Mouse (Mus musculus): Measurements from ENCODE around the gene Hist1h2bm. TPM values are rescaled to one million over a fixed set of nuclear protein-coding genes. Genes with fewer than 3 reads are reported as not detected.

Hist1h2bm gene
- 7.8 to 14.0 TPM (median 11.2 TPM) in 4 replicates for total RNA-seq (2023)

DNA sequence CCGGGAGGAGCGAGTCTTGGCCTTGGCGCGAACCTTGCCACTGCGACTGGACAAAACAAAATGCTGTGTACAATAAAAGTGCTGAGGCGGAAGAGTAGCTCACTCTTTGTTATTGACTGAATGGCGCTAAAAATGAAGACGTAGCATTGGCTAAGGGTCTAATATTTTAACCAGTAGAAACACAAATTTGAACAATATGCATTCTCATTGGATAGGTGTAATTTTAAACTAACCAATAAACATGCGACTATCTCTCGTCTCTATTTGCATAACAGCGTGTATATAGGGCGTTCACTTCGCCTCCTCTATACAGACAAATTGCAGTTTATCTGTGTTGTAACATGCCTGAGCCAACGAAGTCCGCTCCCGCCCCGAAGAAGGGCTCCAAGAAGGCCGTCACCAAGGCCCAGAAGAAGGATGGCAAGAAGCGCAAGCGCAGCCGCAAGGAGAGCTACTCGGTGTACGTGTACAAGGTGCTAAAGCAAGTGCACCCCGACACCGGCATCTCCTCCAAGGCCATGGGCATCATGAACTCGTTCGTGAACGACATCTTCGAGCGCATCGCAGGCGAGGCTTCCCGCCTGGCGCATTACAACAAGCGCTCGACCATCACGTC, at the start of gene Hist1h2bm:
TSS of gene Hist1h2bm (plus strand) at position 288 of the 616 bp plus-strand sequence.

DNA sequence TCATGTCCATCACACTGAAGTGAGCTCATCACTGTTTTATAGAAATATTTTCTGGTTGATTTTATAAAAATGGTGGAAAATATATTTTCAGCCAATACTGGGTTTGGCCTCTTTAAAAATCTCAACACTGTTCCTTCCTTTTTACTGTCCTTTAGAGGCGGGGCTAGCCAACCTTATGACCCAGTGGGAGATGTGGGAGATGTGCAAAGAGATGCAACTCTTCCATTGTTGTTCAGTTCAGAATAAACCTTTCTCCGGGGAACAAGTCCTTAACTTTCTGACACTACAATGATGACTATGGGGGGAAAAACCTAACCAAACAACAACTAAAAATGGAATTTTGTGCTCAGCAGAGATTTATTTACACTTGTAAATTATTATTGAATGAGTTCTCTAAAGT, 44.5 kb upstream of the Hist1h2bm start, which contains the start of gene Olfr1360:
TSS of gene Olfr1360 (minus strand) at position 101 of the 400 bp plus-strand sequence.

DNA sequence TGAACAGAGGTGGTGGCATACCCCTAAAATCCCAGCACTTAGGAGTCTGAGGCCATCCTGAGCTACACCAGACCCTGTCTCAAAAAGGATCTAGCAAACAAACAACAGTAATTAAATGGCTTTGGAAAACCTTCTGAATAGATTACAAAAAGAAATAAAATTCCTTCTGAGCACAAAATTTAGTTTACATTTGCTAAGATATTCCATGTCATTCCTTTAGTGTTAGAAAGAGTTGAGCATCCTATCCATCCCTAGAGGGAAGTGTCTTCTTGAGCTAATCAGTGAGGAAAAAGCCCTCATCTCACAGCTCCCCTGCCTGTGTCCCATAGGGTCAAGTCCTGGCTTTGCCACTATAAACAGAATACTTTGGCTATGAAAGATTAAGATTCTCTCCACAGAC, 24.0 kb upstream of the Hist1h2bm start, which contains the start of gene Olfr1359:
TSS of gene Olfr1359 (plus strand) at position 301 of the 400 bp plus-strand sequence.

DNA sequence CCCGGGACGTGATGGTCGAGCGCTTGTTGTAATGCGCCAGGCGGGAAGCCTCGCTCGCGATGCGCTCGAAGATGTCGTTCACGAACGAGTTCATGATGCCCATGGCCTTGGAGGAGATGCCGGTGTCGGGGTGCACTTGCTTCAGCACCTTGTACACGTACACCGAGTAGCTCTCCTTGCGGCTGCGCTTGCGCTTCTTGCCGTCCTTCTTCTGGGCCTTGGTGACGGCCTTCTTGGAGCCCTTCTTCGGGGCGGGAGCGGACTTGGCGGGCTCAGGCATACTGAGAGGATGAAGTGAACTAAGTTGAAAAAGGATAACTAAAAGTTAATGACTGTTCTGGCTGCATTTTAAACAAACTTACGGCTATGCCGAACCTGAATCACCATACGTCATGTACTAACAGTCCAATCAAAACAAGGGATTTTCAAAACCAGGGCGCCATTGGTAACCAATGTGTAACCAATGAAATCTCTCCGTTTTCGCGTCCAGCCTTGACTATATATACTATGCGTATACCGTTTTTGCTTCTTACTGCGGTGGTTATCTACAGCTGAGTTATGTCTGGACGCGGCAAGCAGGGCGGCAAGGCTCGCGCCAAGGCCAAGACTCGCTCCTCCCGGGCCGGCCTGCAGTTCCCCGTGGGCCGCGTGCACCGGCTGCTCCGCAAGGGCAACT, 5.8 kb upstream of the Hist1h2bm start, which contains the start of the genes Hist1h2bl and Hist1h2ai:
TSS of gene Hist1h2bl (minus strand) at position 280 of the 676 bp plus-strand sequence.
TSS of gene Hist1h2ai (plus strand) at position 559 of the 676 bp plus-strand sequence.

DNA sequence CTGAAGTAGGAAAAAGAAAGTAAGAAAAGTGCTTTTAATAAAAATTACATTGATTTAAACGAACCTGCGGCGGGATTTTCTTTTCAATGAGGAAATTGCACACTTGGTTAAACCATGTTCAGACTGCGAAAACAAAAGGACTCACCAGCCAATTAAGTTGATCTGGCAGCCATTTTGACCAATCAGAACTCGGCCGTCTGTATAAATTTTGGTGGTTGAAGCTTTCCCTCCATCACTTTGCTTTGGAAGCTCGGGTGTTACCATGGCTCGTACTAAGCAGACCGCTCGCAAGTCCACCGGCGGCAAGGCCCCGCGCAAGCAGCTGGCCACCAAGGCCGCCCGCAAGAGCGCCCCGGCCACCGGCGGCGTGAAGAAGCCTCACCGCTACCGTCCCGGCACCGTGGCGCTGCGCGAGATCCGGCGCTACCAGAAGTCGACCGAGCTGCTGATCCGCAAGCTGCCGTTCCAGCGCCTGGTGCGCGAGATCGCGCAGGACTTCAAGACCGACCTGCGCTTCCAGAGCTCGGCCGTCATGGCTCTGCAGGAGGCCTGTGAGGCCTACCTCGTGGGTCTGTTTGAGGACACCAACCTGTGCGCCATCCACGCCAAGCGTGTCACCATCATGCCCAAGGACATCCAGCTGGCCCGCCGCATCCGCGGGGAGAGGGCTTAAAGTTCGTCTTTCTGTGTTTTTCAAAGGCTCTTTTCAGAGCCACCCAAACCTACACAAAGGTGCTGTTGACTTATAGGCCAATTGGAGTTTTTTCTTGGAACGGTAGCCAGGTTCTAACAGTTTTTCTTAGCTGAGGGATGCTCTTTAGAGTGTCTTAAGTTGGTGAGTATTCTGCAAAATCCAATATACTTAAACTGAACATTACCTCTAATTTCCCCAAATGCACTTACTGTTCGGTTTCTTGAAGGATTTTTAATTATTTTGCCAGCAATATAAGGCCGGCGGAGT, 4.2 kb upstream of the Hist1h2bm start, which contains the start of gene Hist1h3h:
TSS of gene Hist1h3h (plus strand) at position 263 of the 961 bp plus-strand sequence.

DNA sequence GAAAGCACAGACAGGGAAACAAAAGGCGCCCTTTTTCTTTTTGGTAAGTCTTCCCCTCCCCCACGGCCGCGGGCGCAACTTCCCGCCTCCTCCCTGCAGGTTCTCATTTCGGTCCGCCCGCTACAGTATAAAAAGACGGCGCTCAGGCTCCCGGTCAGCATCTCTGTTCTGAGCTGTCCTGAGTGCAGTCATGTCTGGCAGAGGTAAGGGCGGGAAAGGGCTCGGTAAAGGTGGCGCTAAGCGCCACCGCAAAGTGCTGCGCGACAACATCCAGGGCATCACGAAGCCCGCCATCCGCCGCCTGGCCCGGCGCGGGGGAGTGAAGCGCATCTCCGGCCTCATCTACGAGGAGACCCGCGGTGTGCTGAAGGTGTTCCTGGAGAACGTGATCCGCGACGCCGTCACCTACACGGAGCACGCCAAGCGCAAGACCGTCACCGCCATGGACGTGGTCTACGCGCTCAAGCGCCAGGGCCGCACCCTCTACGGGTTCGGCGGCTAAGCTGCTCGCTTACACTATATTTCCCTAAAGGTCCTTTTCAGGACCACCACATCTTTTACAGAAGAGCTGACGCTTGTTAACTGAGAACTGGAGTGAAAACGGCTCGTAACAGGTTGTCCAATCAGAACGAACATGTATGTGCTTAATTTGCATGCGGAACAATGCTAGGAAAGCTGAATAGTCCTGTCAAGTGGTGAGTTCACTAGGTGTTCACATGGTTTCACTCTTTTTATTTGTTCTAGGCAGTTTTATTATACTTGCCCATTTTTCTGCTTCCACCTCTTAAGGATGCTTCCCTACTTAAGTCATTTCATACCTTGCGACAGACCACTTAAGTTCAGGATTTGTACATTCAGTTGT, 13.3 kb downstream of the Hist1h2bm start, which contains the start of gene Hist1h4j:
TSS of gene Hist1h4j (plus strand) at position 159 of the 862 bp plus-strand sequence.

DNA sequence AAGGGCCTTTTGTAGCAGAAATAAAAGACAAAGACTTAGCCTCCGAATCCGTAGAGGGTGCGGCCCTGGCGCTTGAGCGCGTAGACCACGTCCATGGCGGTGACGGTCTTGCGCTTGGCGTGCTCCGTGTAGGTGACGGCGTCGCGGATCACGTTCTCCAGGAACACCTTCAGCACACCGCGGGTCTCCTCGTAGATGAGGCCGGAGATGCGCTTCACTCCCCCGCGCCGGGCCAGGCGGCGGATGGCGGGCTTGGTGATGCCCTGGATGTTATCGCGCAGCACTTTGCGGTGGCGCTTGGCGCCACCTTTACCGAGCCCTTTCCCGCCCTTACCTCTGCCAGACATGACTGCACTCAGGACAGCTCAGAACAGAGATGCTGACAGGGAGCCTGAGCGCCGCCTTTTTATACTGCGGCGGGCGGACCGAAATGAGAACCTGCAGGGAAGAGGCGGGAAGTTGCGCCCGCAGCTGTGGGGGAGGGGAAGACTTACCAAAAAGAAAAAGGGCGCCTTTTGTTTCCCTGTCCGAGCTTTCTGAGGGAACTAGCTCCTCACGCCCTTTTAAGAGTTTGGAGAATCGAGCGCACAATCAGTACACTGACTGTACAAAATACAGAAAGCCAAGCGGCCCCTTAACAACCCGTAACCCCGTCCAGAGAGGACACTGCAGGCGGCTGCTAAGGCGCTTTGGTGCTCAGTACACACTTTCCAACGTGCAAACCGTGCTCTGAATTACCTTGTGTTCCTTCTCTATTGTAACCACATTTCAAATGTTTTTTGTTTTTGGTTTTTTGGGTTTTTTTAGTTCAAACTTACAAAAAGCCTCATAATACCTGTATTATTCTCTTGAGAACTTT, 28.5 kb downstream of the Hist1h2bm start, which contains the start of gene Hist1h4k:
TSS of gene Hist1h4k (minus strand) at position 347 of the 859 bp plus-strand sequence.

DNA sequence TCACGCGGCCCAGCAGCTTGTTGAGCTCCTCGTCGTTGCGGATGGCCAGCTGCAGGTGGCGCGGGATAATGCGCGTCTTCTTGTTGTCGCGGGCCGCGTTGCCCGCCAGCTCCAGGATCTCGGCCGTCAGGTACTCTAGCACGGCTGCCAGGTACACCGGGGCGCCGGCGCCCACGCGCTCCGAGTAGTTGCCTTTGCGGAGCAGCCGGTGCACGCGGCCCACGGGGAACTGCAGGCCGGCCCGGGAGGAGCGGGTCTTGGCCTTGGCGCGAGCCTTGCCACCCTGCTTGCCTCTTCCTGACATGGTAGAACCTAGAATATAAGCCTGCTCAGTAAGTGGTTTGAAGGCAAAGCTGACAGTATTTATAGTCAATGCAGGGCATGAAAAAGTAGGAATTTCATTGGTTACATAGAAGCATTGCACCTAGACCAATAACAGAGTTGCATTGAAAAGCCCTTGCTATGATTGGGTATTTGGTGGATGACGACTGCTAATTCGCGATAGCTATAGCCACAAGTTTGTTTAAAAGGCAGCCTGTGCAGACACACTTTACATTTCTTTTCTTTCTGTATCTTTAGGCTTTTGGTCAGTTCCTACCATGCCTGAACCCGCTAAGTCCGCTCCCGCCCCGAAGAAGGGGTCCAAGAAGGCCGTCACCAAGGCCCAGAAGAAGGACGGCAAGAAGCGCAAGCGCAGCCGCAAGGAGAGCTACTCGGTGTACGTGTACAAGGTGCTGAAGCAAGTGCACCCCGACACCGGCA, 31.9 kb downstream of the Hist1h2bm start, which contains the start of the genes Hist1h2ak and Hist1h2bn:
TSS of gene Hist1h2ak (minus strand) at position 304 of the 762 bp plus-strand sequence.
TSS of gene Hist1h2bn (plus strand) at position 600 of the 762 bp plus-strand sequence.

Other genes starting within 250 kb of the Hist1h2bm start
- gene Zkscan4, start 243.1 kb upstream of the Hist1h2bm start, total RNA-seq (2023), result not detected in 4 replicates
- gene Gm10065, start 242.6 kb upstream of the Hist1h2bm start, total RNA-seq (2023), result not detected in 4 replicates
- gene AK157302, start 226.8 kb upstream of the Hist1h2bm start, total RNA-seq (2023), result 6.7 to 8.4 TPM (median 7.2 TPM) in 4 replicates
- gene Gm11273, start 220.6 kb upstream of the Hist1h2bm start, total RNA-seq (2023), result 10.4 to 24.0 TPM (median 18.4 TPM) in 4 replicates
- 7.7 to 11.4 TPM (median 10.3 TPM) in 4 replicates for gene Zkscan8, start 190.9 kb upstream of the Hist1h2bm start, total RNA-seq (2023)
- gene Olfr1366, start 179.2 kb upstream of the Hist1h2bm start, total RNA-seq (2023), result not detected in 4 replicates
- gene Olfr1535, start 162.2 kb upstream of the Hist1h2bm start, total RNA-seq (2023), result not detected in 4 replicates
- gene Olfr1364, start 140.3 kb upstream of the Hist1h2bm start, total RNA-seq (2023), result not detected in 4 replicates
- gene Olfr1362, start 108.0 kb upstream of the Hist1h2bm start, total RNA-seq (2023), result not detected in 4 replicates
- gene Olfr11, start 79.5 kb upstream of the Hist1h2bm start, total RNA-seq (2023), result not detected in 4 replicates
- gene Olfr1361, start 58.7 kb upstream of the Hist1h2bm start, total RNA-seq (2023), result not detected in 4 replicates
- not detected in 4 replicates for gene Olfr1360, start 44.6 kb upstream of the Hist1h2bm start, total RNA-seq (2023)
- gene Olfr1359, start 23.9 kb upstream of the Hist1h2bm start, total RNA-seq (2023), result not detected in 4 replicates
- gene Hist1h2bl, start 5.9 kb upstream of the Hist1h2bm start, total RNA-seq (2023), result 60.5 to 95.6 TPM (median 91.5 TPM) in 4 replicates
- 86.2 to 128 TPM (median 105 TPM) in 4 replicates for gene Hist1h2ai, start 5.6 kb upstream of the Hist1h2bm start, total RNA-seq (2023)
- 124 to 146 TPM (median 132 TPM) in 4 replicates for gene Hist1h3h, start 4.4 kb upstream of the Hist1h2bm start, total RNA-seq (2023)
- gene Hist1h4j, start 13.0 kb downstream of the Hist1h2bm start, total RNA-seq (2023), result 13.5 to 16.8 TPM (median 15.9 TPM) in 4 replicates
- gene Hist1h4k, start 28.5 kb downstream of the Hist1h2bm start, total RNA-seq (2023), result 235 to 385 TPM (median 353 TPM) in 4 replicates
- gene Hist1h2ak, start 31.8 kb downstream of the Hist1h2bm start, total RNA-seq (2023), result 33.5 to 52.3 TPM (median 43.6 TPM) in 4 replicates
- gene Hist1h2bn, start 32.1 kb downstream of the Hist1h2bm start, total RNA-seq (2023), result 76.0 to 118 TPM (median 87.0 TPM) in 4 replicates
- gene Hist1h1b, start 58.6 kb downstream of the Hist1h2bm start, total RNA-seq (2023), result 55.1 to 70.5 TPM (median 62.8 TPM) in 4 replicates
- gene Hist1h3i, start 61.3 kb downstream of the Hist1h2bm start, total RNA-seq (2023), result 183 to 227 TPM (median 189 TPM) in 4 replicates
- gene Hist1h2an, start 65.2 kb downstream of the Hist1h2bm start, total RNA-seq (2023), result 30.2 to 44.7 TPM (median 33.5 TPM) in 4 replicates
- 32.1 to 51.1 TPM (median 41.4 TPM) in 4 replicates for gene Hist1h2bp, start 65.4 kb downstream of the Hist1h2bm start, total RNA-seq (2023)
- 160 to 195 TPM (median 178 TPM) in 4 replicates for gene Hist1h2bq, start 88.2 kb downstream of the Hist1h2bm start, total RNA-seq (2023)
- gene Hist1h2ao, start 88.4 kb downstream of the Hist1h2bm start, total RNA-seq (2023), result 204 to 263 TPM (median 252 TPM) in 4 replicates
- gene Hist1h4m, start 89.7 kb downstream of the Hist1h2bm start, total RNA-seq (2023), result 296 to 419 TPM (median 357 TPM) in 4 replicates
- 56.0 to 117 TPM (median 97.2 TPM) in 4 replicates for gene Hist1h4n, start 110.2 kb downstream of the Hist1h2bm start, total RNA-seq (2023)
- 44.1 to 82.7 TPM (median 54.3 TPM) in 4 replicates for gene Hist1h2ap, start 111.5 kb downstream of the Hist1h2bm start, total RNA-seq (2023)
- gene Hist1h2br, start 111.7 kb downstream of the Hist1h2bm start, total RNA-seq (2023), result 158 to 191 TPM (median 175 TPM) in 4 replicates
- 3.0 to 4.9 TPM (median 3.4 TPM) in 4 replicates for gene Zfp184, start 223.1 kb downstream of the Hist1h2bm start, total RNA-seq (2023)

All from B cell, adult 62 days (primary cell).